Mouse (Mus musculus): ENCODE measurements around the gene Igfbp3.

- TF ChIP-seq CTCF (IDR thresholded peaks at IDR 0.05; ENCODE audit: control insufficient read depth, insufficient read depth, insufficient read length) (no peak), USF1 (IDR thresholded peaks at IDR 0.05; ENCODE audit: low read depth) (no peak), FOSL1 (IDR thresholded peaks at IDR 0.05; ENCODE audit: insufficient read depth, low read length, poor library complexity, severe bottlenecking) (no peak), MAX (IDR thresholded peaks at IDR 0.05) (no peak), MYOG (IDR thresholded peaks at IDR 0.05; ENCODE audit: control insufficient read depth, extremely low read depth, insufficient read length) (no peak)
Measured at GRCm38 (mm10) chr11:7193134-7193533, 20.6 kb downstream of the Igfbp3 start.
